Mouse (Mus musculus): ENCODE measurements around the gene Fbxl17. TPM values are rescaled to one million over a fixed set of nuclear protein-coding genes. Genes with fewer than 3 reads are reported as not detected.

Gene Fbxl17
- polyA plus RNA-seq (2017; shearing (Covaris generic)): 36.0 TPM

GRCm38 (mm10) chr17:63499636-63500155 lies at the start of gene Fbxl17:
Gene Fbxl17, minus strand, starts transcription at chr17:63500017.

All from CD4-positive, CD25-positive, alpha-beta regulatory T cell (primary cell).